ENCODE assay signal across 27 mouse cellular contexts in genomic region chr1:164956725-164957399, GRCm38 (mm10). TPM values are rescaled to one million over a fixed set of nuclear protein-coding genes. Genes with fewer than 3 reads are reported as not detected.
A peak's percentile ranks its signal among the peaks of the same experiment; 100 is the strongest.
DNase-seq lines count a peak whose midpoint lies in the region; ATAC-seq and TF ChIP-seq lines count a peak whose summit lies in the region.
"Had no signal": no experiment of that assay in that cellular context is flagged by ENCODE, and none has a peak within 500 bp of the region (broad histone marks: within the 10 kb centered on the region; RNA-seq: fewer than 3 reads in every experiment).

No protein-coding gene starts in this region.

- H3K9me3 ChIP-seq in lung, postnatal 0 days (ENCODE audit: low read length) = no peaks in the 10 kb centered on the region
- H3K9me3 ChIP-seq: embryonic facial prominence, embryonic 15.5 days; forebrain, embryonic 10.5 days; hindbrain, embryonic 10.5 days had no signal

- no peak overlapping the region for H3K4me3 ChIP-seq in small intestine, adult 2 months (ENCODE audit: low read depth, low read length)
- H3K4me3 ChIP-seq in lung, postnatal 0 days (ENCODE audit: low read depth, low read length) = no peak overlapping the region
- H3K4me3 ChIP-seq: embryonic facial prominence, embryonic 15.5 days; erythroblast, embryonic 14.5 days; forebrain, embryonic 10.5 days; gastrocnemius, adult 2 months; heart, adult 2 months; hindbrain, embryonic 10.5 days had no signal

- no peak for TF ChIP-seq POLR2A in small intestine, adult 2 months (IDR thresholded peaks at IDR 0.05; ENCODE audit: low read depth, low read length)

- H3K9ac ChIP-seq in lung, postnatal 0 days (replicated peaks; ENCODE audit: low read depth) = no peak overlapping the region
- H3K9ac ChIP-seq: embryonic facial prominence, embryonic 15.5 days; hindbrain, embryonic 14.5 days had no signal

- peak; percentile 70 for DNase-seq in 416B (ENCODE audit: low read depth)
- no peak for DNase-seq in gastrocnemius, postnatal 25 days
- DNase-seq in lung, postnatal 0 days (ENCODE audit: low spot score) = no peak
- DNase-seq: adrenal gland, postnatal 10 days; B cell, adult 2 months; cerebellum, adult 11 months; cerebellum, adult 8-10 months; cerebellum, postnatal 14 days; embryo, embryonic 11 days; gastrocnemius, adult 2 months; gastrocnemius, postnatal 36 days; heart, adult 2 months had no signal

- no peak for TF ChIP-seq EP300 in lung, postnatal 0 days (IDR thresholded peaks at IDR 0.05)

- no peak overlapping the region for H3K4me2 ChIP-seq in lung, postnatal 0 days (replicated peaks; ENCODE audit: low read depth, low read length)
- H3K4me2 ChIP-seq: embryonic facial prominence, embryonic 15.5 days; heart, embryonic 11.5 days; hindbrain, embryonic 14.5 days had no signal

- no peak for TF ChIP-seq CTCF in small intestine, adult 2 months (IDR thresholded peaks at IDR 0.05; ENCODE audit: extremely low read depth, insufficient read length, insufficient replicate concordance, low read depth, low read length)
- no peak for TF ChIP-seq CTCF in lung, postnatal 0 days (IDR thresholded peaks at IDR 0.05)

- H3K36me3 ChIP-seq in small intestine, adult 2 months (ENCODE audit: control insufficient read depth, insufficient read depth, low read length) = no peaks in the 10 kb centered on the region
- H3K36me3 ChIP-seq in lung, postnatal 0 days (ENCODE audit: insufficient read depth, low read length) = no peaks in the 10 kb centered on the region
- H3K36me3 ChIP-seq: embryonic facial prominence, embryonic 15.5 days; forebrain, embryonic 10.5 days; G1E; hindbrain, embryonic 10.5 days had no signal

- H3K27ac ChIP-seq in small intestine, adult 2 months (ENCODE audit: insufficient read depth, low read depth, low read length) = peak overlapping the region; percentile 90; the same call in 1 of the 2 replicates
- H3K27ac ChIP-seq in lung, postnatal 0 days (ENCODE audit: low read length) = no peak overlapping the region
- H3K27ac ChIP-seq: embryonic facial prominence, embryonic 15.5 days; forebrain, embryonic 10.5 days; gastrocnemius, adult 2 months; heart, adult 2 months; hindbrain, embryonic 10.5 days; hindbrain, embryonic 14.5 days had no signal

- ATAC-seq in granulocyte monocyte progenitor cell, adult 5-6 weeks (replicated peaks; ENCODE audit: poor library complexity, severe bottlenecking) = peak; percentile 33; the same call in 1 of the 2 replicates
- ATAC-seq in megakaryocyte, adult 5-6 weeks (ENCODE audit: poor library complexity, severe bottlenecking) = peak; percentile 47
- ATAC-seq in lung, postnatal 0 days = no peak
- ATAC-seq: CD4-positive, CD25-positive, alpha-beta regulatory T cell, adult 4 months; forebrain, embryonic 14.5 days had no signal

- peaks cover 16% of the 10 kb centered on the region; the same call in 1 of the 2 replicates for H3K4me1 ChIP-seq in small intestine, adult 2 months (ENCODE audit: control insufficient read depth, insufficient read depth, insufficient read length, low read length)
- H3K4me1 ChIP-seq in lung, postnatal 0 days (ENCODE audit: insufficient read depth, low read depth, low read length) = no peaks in the 10 kb centered on the region
- H3K4me1 ChIP-seq: embryonic facial prominence, embryonic 15.5 days had no signal

- WGBS in small intestine, adult 2 months = 23% methylated on average over 3 of the region's 3 CpGs
- WGBS in lung, postnatal 0 days = 74% methylated on average over 3 of the region's 3 CpGs

- no peaks in the 10 kb centered on the region for H3K27me3 ChIP-seq in small intestine, adult 2 months (ENCODE audit: control insufficient read depth, insufficient read depth, low read length)
- H3K27me3 ChIP-seq in lung, postnatal 0 days (replicated peaks; ENCODE audit: insufficient read depth, low read length) = no peaks in the 10 kb centered on the region
- H3K27me3 ChIP-seq: embryonic facial prominence, embryonic 15.5 days had no signal

RNA-seq across cellular contexts. Expression of gene Xcl1, which starts 21.5 kb away (rescaled TPM):
- not detected in 2 replicates for total RNA-seq in granulocyte monocyte progenitor cell, adult 5-6 weeks (2014; fragmentation: Nextera tagmentation)
- total RNA-seq in granulocyte monocyte progenitor cell, adult 5-6 weeks (2017) = not detected in 2 replicates
- total RNA-seq in megakaryocyte, adult 5-6 weeks (2015) = 4.5 and 12.4 TPM in 2 replicates
- total RNA-seq in megakaryocyte, adult 5-6 weeks (2017) = 13.4 and 13.8 TPM in 2 replicates
- polyA plus RNA-seq in small intestine, adult 2 months (2012; rRNA removed) = 1.2 TPM in 1 of 2 replicates, not detected in the other
- total RNA-seq in gastrocnemius, postnatal 25 days (2021) = not detected
- polyA plus RNA-seq in lung, postnatal 0 days (2015; fragmentation: Nextera tagmentation; extraction: Ambion mirVana) = not detected in 2 replicates
- total RNA-seq: adrenal gland, postnatal 10 days; G1E; gastrocnemius, adult 2 months; gastrocnemius, postnatal 36 days; heart, adult 2 months; heart, postnatal 25 days had no signal
- polyA plus RNA-seq: brain, embryonic 14.5 days; embryonic facial prominence, embryonic 11.5 days; embryonic facial prominence, embryonic 15.5 days; erythroblast, embryonic 14.5 days; forebrain, embryonic 10.5 days; forebrain, embryonic 14.5 days; G1E; heart, embryonic 11.5 days; hindbrain, embryonic 10.5 days; hindbrain, embryonic 14.5 days had no signal

Comparison
In these comparisons a context has a peak if more than half of its experiments do, and no peak if none do; other contexts are left out.
1. RNA of gene Xcl1, which starts 21.5 kb away (total RNA-seq): 4.5 to 13.8 TPM in megakaryocyte, adult 5-6 weeks; not detected in granulocyte monocyte progenitor cell, adult 5-6 weeks and not detected in gastrocnemius, postnatal 25 days; every median in the first group is over 4 times any median in the second.